Mouse (Mus musculus): ENCODE data around the gene Mtnr1a. TPM values are rescaled to one million over a fixed set of nuclear protein-coding genes. Genes with fewer than 3 reads are reported as not detected.

Gene Mtnr1a
- total RNA-seq, 2 experiments from 2014 or later = 0.36 TPM; not detected in 1

DNA sequence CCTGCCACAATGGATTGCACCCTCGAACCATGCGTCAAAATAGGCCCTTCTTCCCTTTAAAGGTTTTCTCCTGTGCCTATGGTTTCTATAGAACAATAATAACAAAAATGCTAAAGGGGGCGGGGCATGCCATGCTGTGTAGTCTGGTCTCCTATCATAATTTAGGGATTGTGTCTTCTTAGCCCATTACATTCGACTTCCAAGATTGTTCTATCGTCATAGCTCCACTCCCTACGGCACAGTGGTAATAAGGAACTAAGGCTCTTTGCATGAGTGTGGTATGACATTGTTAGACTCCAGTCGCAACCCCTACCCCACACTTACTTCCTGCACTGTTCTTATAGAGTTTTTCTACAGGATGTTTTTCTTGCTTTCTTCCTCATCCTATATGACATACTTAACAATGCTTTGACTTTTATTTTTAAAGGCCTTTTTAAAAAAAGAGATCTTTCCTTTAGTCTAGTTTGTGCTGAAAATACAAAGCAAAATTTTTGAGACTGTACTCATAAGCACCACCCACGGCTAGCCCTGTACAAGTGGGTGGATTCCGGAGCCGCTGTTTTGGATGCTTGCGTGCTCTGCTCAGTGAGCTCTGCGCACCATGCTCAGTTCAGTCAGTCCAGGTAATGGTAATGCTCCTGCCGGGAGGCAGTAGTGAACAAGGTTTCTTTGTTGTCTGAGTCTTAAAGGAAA lies 40.6 kb downstream of the Mtnr1a start:
- DNase-seq (ENCODE audit: low spot score in 2 of 2) = no peak

DNA sequence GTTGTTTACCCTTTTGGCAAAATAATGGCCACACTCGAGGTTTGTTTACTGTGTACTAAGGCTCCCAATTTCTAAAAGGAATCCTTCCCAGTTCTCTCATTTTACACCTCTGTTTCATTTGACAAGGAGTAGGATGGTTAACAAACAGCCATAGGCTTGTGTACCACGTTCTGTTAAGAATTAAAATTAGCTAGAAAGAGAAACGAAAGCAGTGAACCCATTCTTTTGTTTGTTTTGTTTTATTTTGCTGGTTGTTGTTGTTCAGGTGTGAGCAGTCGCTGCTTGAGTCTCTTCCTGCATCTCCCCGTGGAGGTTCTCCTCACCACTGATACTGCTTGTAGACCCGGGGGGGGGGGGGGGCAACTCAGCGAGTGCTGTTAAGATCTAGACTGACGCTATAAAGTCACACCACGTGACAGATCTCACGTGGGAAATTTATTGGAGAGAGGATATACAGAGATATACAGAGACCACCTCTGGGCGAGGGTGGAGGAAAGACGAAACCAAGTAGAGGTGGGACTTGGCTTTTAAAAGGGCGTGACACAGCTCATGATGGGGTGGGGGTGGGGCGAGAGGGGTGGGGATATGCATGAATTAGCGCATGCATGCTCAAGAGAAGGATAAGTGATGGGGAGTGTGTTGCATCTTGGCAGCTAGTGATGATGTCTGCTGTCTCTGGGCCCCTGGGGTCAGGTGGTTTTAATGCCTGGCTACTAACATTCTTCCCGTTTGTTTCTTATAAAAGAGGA lies 41.3 kb downstream of the Mtnr1a start:
- no peak for DNase-seq (ENCODE audit: low spot score in 2 of 2)

DNA sequence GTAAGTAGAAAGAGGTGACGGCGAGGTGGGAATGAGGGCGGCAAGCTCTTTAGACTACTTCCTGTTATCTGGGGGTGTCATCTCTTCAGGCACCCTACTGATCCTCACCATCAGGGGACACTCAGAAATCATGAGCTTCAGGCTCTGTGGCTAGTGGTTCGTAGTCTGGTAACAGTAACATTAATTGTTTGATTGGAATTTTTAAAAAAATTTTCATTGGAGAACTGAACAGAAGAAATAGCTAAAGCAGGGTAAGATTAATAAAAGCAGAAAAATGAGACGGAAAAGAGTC lies 41.8 kb downstream of the Mtnr1a start:
- no peak for DNase-seq (ENCODE audit: low spot score in 2 of 2)

DNA sequence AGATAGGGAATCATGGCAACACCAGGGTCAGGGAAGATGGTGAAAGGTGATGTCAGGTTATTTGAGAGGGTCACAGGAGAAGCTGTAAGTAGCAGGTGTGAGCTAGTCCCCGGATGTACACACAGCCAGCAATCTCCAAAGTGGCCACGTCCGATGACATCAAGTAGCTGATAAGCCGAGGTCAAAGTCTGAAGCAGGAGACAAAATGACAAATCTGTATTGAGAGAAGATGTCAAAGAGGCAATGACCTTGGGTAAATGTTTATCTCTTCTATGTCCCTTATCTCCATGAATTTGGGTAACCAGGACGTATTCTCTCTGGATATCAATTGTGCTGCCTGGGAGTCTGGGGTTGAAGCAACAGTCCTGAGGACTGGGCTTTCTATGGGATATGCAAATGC lies 42.9 kb downstream of the Mtnr1a start:
- no peak for DNase-seq (ENCODE audit: low spot score in 2 of 2)

DNA sequence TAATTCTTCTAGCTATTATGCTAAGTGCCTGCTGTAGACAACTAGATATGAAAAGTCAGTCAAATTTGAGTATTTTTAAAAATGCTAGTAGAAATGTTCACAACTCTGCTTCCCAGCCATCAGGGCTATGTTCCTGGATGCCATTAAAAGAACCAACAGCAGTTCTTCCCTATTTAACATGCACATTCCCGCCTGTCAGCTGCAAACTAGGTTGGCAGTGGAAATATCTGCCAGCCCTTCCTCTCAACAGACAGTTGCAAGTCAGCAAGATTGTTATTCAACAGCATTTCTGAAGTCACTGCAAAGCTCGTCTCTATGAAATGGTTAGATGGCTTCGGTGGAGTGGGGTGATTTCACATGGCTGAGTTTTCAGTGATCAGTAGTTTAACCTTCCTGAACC lies 48.7 kb downstream of the Mtnr1a start:
- no peak for DNase-seq (ENCODE audit: low spot score in 2 of 2)

DNA sequence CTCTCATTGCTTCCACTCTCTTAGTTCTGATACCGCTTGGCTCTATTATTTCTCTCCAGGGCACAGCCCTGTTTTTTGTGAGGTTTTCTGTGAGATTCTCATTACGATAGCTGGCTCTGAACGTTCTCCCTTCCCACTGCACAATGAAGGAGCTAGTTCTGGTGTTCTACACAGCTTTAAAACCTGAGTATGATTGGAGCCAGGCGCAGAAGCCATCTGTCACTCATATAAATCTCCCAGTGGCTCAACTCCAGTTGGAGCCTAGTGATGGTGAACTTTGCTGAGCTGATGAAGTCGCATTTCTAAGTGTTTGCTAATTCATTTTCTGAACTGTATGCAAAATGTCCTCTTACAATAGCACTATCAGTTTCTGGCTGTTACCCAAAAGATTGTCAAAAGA lies 56.7 kb downstream of the Mtnr1a start:
- no peak for DNase-seq (ENCODE audit: low spot score in 2 of 2)

Other genes with a start within 250 kb of the Mtnr1a start
- gene Fat1, start 133.7 kb upstream of the Mtnr1a start, total RNA-seq (2021) = 10 to 100 TPM; 75.5 to 90.7 TPM
- 10 to 100 TPM in 1 of 2 experiments, under 1 TPM in 1; 0.34 to 12.8 TPM for gene F11, start 192.9 kb downstream of the Mtnr1a start, total RNA-seq (2021)
- 1 to 10 TPM in 1 of 2 experiments, under 1 TPM in 1; 0.17 to 5.6 TPM for gene Klkb1, start 225.7 kb downstream of the Mtnr1a start, total RNA-seq (2021)
- gene Gm45753, start 239.3 kb downstream of the Mtnr1a start, total RNA-seq (2021) = 1 to 10 TPM in 1 of 2 experiments, under 1 TPM in 1; 0.39 to 4.2 TPM

Measured in adrenal gland, postnatal 4 days (tissue).